Mouse (Mus musculus) gastrocnemius, postnatal 10 days (tissue): ENCODE measurements around the gene Hal. TPM values are rescaled to one million over a fixed set of nuclear protein-coding genes. Genes with fewer than 3 reads are reported as not detected.

Experiments used
- DNase-seq: peaks from one replicate; pipeline ENCODE4 v3.0.0; 2021; ENCODE audit warnings: mixed read lengths
- long read RNA-seq, 2 experiments: library from polyadenylated mRNA; stranded (forward); transcript quantifications; one replicate each; pipeline ENCODE4 v2.0.0; 2021
- total RNA-seq, 2 experiments: library from RNA; stranded (reverse); gene quantifications; 2 replicates each; pipeline ENCODE4 v1.2.3; 2021

Hal gene
- total RNA-seq: under 1 TPM; 0.09 to 0.56 TPM
- long read RNA-seq, experiment 1: 0 reads
- long read RNA-seq, experiment 2: 0 reads

DNA sequence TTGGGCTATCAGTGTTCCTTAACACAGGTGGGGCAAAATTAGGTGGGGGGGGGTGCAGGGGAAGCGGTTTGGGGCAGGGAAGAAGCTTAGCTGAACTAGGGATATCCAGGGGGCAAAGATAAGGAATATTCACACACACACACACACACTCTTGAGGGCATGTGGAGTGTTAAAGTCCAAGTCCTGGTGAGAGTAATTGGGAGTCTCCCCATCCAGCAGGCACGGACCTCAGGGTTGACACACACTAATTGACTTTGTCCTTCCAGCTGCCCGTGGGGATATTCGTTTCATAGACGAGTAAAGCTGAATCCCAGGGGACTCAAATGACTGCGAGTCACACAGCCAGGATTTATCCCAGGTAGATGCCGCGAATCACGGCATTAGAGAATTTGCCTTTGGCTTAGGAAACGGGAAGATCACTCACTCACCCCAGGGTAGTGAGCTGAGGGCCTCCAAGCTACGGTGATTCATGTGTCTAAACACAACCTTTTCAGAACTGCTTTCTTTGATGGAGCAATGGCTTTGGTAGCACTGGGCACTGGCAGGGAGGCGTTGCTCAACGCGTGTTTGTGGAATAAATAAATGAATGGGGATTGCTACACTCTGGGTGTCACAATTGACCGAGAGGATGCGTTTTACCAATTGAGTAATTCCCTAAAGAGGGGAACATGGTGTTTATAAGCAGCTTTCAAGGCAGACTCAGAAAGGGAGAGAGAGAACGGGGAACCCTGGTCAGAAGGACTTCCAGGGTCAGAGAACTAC is at the start of gene Hal:
Hal (plus strand) TSS at position 703 of the 762 bp plus-strand sequence.
- DNase-seq: no peak

GRCm38 (mm10) chr10:93441501-93441900 is 47.1 kb upstream of the Hal start:
- DNase-seq: no peak

DNA sequence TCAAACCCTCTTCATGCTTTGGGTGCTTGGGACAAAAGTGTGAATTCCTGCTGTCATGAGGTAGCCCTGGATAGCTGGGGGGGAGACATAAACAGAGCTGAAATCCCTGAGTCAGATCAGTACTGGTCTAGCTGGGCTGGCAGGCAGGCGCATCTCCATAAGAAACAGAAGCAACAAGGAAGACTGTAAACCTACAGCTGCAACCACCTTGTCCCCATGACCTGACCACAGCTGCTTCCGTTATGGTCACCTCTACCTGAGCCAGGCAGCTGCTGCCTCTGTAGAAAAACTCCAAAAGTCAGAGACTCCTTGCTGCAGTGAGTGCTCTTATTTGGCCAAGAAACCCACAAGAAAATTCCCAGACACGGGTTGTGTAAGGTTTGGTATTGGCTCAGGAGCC is 46.4 kb upstream of the Hal start:
- no peak for DNase-seq

- no peak for DNase-seq
These were observed 44.2 kb upstream of the Hal start for GRCm38 (mm10) chr10:93444407-93444806.

DNA sequence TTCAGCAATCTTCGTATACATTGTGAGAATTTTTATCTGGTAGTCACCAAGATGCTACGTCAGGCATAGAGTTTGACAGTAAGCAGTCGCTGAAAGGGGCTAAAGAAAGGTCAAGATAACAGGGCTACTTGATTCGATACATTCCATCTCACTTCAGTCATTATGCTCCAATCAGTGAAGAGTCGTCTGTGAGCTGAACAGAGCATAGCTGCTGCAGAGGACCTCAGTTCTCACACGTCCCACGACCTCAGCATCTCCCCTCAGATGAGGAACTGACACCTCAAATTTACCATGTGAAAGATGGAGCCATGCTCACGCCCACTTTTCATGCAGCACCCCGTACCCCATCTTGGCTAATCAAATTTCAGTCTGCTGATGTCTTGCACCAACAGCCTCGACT is 41.2 kb upstream of the Hal start:
- no peak for DNase-seq

DNA sequence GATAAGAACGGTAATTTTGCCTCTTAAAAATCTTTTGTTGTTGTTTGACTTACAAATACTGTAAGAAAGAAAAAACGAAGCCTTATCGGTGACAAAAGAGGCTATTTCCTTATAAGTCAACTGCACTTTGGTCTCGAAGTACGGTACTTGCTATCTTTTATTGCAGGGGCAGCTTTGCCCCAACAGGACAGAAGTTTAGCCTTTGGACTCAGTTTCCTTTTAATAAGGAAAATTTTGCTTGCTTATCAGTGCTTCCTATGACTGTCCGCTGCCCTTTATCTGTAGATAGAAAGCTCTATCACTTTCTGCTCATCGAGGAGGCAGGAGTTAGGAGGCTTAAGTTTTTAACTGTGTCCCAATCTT is 33.9 kb upstream of the Hal start:
- DNase-seq: no peak

DNA sequence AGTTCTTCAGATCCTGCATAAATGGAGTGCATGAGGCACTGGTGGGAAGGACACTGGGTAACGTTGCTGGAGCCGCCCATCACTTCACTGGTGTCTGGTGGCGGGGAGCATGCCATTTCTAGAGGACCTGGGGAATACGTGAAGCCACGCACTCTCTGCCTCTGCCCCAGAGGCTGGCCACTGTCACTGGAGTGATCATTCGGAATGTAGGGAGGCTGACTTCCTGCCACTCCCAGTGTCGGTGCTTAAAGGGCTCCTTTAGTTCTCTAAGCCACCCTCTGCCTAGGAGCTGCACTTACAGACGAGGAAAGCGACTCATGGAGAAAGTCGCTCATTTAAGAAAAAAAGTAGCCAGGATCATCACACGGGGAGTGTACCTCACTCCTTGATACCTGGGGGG is 28.5 kb upstream of the Hal start:
- DNase-seq: no peak

DNA sequence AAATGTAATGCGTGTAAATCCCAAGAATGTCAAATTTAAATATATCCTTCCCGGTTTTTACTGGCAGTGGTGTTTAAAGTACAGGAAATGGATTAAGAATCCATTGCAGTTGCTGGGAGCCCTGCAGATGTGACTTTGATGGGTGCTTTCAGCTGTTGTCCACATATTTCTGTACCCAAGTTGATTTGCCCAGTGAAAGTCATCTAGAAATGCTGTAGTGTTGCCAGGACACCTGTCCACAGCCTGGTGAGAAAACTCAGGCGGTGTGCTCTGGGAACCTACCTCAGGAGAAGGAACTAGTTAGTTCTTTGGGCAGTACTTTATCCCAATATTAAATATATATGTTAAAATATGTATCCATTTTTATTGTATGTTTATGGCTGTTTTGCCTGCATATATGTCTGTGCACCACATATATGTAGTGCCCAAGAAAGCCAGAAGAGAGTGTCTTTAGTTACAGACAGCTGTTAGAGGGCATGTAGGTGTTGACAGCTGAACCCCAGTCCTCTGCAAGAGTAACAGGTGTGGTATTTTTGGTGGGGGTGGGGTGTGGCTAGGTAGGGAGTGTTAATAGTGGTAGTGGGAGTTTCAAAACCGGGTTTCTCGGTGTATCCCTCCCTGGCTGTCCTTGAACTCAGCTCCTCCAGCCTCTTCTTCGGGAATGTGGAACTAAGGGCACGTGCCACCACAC is 25.7 kb upstream of the Hal start:
- DNase-seq: no peak

GRCm38 (mm10) chr10:93463611-93464010 is 25.0 kb upstream of the Hal start:
- DNase-seq: no peak

- no peak for DNase-seq
These were observed 21.3 kb upstream of the Hal start for GRCm38 (mm10) chr10:93467259-93467658.

DNA sequence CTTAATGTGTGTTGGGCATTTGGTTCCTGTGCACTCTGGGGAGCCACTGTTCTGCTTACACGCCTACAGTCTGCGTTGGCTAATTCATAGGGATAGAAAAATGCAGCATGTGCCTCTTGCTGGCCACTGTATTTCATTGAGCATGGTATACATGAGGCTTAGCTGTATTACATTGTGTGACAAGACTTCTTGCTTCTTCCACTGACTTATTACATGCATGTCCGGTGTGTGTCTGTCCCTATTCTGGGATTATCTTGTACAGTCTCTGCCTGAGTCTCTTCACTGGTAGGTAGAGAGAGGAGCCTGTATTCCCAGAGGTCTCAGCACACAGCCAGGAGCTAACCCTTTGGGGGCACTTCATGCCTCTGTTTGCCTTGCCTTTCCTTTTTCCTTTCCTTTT is 20.8 kb upstream of the Hal start:
- no peak for DNase-seq

- DNase-seq: peak; percentile 94
These were observed 17.2 kb upstream of the Hal start for GRCm38 (mm10) chr10:93471415-93471814.

DNA sequence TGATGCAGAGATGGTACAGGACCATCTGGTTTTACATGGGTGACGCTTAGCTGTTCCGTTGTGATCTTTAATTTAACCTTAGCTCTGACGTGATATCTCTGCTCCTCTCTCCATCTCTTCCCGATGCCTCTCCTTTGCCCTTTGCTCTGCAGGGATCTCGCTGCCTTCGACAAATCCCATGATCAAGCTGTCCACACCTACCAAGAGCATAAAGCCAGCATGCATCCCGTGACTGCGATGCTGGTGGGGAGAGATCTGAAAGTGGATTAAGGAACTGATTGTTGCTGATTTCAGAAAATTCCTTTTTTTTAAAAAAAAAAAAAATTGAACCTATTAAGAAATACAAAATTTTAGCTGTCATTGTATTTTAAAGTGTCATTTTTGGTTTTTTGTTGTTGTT is 4.1 kb upstream of the Hal start:
- DNase-seq: no peak

GRCm38 (mm10) chr10:93485055-93485691 is 3.4 kb upstream of the Hal start:
- peak; percentile 28 for DNase-seq

DNA sequence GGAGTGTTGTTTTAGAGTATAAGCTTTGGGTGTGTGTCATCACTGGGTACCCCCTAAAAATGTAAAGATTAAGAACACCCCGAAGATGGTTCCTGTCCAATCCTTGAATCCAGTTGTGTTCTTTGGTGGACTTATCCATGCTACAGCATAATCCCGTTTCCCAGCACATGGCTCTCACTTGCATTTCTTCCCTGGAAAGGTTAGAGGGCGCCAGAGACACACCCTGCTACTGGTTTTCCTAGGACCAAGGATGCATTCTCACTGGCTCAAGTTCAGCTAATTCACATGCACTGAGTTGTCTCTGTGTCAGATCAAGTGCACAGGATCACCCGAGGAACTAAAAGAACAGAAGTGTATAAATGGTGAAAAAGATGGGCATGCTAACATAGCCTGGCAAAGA is 1.9 kb upstream of the Hal start:
- DNase-seq: no peak

- DNase-seq: no peak
These were observed 259 bp downstream of the Hal start for GRCm38 (mm10) chr10:93488828-93489226.

- no peak for DNase-seq
These were observed 1.9 kb downstream of the Hal start for GRCm38 (mm10) chr10:93490451-93490850.

DNA sequence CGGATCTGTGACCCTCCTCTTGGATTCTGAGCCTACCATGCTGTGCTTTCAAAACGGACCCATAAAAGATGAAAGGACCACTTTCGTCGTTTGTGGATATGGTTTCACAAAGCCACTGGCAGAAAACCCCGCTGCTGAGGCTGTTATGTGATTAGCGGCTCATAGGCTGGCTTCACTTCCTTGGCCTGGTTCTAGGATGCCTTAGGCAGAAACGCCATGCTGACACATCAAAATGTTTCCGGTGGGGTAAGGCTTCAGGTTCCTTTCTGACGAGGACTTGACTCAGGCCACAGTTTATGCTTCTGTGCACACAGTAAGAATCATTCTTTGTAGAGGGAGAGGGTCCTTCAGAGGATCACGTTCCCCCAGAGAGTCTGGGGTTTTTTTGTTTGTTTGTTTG is 12.3 kb downstream of the Hal start:
- no peak for DNase-seq

- DNase-seq: no peak
These were observed 12.8 kb downstream of the Hal start for GRCm38 (mm10) chr10:93501346-93501745.

GRCm38 (mm10) chr10:93508383-93508970 is 19.9 kb downstream of the Hal start:
- no peak for DNase-seq

DNA sequence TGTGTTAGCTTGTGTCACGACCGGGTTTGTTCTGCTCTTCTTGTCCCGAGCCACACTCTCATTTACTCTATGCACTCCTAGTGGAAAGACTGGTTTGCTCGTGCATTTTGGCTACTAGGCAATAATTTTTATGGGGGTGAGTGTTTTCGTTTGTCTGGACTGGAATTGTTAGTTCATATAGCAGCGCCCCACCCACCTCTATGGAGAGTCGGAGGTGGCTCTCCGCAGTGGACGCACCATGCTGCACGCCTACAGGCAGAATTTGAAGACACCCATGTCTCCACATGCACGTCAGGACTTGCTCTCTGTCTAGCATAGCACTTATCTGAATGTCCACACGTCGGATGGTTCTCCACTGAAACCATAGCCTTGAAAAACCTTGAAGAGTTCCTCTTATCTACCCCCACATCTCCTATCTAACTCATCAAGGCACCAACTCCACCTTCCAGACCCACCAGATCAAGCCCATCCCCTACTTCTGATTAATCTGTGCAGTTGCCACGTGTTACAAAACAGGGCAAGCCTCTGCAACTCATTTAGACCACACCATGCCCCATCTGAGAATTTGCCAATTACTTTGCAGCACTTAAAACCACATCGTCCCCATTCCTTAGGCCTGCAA is 21.1 kb downstream of the Hal start:
- DNase-seq: no peak

GRCm38 (mm10) chr10:93515419-93515818 is 26.9 kb downstream of the Hal start:
- no peak for DNase-seq

DNA sequence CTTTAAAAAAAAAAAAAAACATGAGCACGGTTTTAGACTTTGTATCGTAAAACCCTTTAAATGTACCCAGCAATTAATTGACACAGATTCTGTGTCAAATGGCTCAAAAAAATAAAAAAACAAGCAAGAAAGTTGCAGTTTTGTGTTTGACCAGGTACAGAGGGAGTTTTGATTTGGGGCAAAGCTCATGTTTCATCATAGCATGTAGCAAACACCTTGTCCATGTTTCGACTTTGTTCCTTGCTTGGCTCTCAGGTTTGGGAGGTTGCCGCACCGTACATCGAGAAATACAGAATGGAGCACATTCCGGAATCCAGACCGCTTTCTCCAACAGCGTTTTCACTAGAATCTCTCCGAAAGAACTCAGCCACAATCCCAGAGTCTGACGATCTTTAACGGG is 27.4 kb downstream of the Hal start:
- no peak for DNase-seq
